Mouse (Mus musculus): ENCODE data around the gene Ccsap. TPM values are rescaled to one million over a fixed set of nuclear protein-coding genes. Genes with fewer than 3 reads are reported as not detected.
A peak's percentile ranks its signal among the peaks of the same experiment; 100 is the strongest.

Ccsap gene
- polyA plus RNA-seq, 1 experiment from 2014 or later, result 3.0 TPM

DNA sequence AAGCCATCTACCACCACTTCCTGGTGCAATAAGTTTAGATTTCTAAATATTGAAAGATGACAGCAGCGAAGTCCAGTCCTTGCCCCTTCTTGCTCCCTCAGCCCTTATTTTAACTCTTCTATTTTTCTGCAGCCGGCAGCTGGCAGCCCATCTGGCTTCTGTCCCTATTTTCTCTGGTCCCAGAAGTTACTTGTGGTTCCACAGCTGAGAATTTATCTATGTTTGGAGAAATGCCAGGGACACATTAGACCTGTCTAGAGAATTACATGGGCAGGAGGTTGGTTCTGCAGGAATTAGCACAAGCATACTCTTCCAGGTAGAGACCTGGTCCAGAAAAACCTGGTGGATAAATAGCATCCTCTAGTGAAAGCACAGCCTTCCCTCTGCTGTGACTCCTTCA is 17.9 kb upstream of the Ccsap start:
- Histone ChIP-seq H3K9ac (no peak overlapping the region), H3K4me2 (no peak overlapping the region), H3K4me3 (no peak overlapping the region), H3K4me1 (no peaks in the 10 kb centered on the region), H3K27ac (no peak overlapping the region), H3K36me3 (no peaks in the 10 kb centered on the region), H3K9me3 (no peaks in the 10 kb centered on the region), H3K27me3 (no peaks in the 10 kb centered on the region; the same call in 1 of the 2 replicates)
- ATAC-seq (ENCODE audit: insufficient number of reproducible peaks, low FRiP score, low TSS enrichment, low read depth), result no peak
- 59% methylated on average over 2 of the region's 2 CpGs for WGBS

DNA sequence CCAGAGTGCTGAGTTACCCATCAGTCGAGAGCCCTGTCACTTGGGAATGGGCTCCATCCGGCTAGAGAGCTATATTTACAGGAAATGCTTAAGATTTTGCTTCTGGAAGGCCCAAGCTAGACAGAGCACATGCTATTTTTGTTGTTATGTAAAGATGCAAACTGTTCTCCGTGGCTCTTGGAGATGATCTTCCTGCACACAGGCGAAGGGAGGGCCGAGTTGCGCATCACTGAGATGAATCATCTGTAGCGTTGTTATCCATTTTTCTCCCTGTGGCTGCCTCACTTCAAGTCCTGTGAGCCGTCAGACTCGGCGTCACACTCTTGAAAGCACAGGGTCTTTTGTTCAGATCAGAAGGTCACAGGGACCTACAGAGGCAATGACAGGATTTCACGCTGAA is 14.3 kb upstream of the Ccsap start:
- no peak for ATAC-seq (ENCODE audit: insufficient number of reproducible peaks, low FRiP score, low TSS enrichment, low read depth)
- H3K27me3 ChIP-seq, result no peaks in the 10 kb centered on the region
- 83% methylated on average over 11 of the region's 11 CpGs for WGBS
- no peaks in the 10 kb centered on the region for H3K9me3 ChIP-seq
- no peaks in the 10 kb centered on the region for H3K36me3 ChIP-seq
- no peak overlapping the region for H3K4me2 ChIP-seq
- no peak overlapping the region for H3K27ac ChIP-seq
- H3K9ac ChIP-seq, result no peak overlapping the region
- no peak overlapping the region for H3K4me3 ChIP-seq
- H3K4me1 ChIP-seq, result no peaks in the 10 kb centered on the region

DNA sequence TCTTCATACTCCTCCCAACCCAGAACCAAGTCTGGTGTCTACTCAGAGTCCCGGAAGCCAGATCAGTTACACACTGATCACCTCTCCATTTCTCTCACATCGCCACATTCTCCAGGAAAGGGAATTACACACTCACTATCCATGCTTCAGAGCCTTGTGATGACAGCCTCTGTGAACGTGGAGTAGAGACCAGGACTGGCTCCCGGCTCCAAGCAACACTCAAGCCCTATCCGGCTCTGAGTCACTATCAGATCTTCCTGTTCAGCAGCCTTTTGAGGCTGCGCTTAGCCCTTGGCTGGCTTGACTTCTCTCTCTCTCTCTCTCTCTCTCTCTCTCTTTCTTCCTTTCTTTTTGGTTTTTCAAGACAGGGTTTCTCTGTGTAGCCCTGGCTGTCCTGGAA is 13.4 kb upstream of the Ccsap start:
- Histone ChIP-seq H3K4me1 (no peaks in the 10 kb centered on the region), H3K36me3 (no peaks in the 10 kb centered on the region), H3K27me3 (no peaks in the 10 kb centered on the region), H3K9me3 (no peaks in the 10 kb centered on the region), H3K4me2 (no peak overlapping the region), H3K4me3 (no peak overlapping the region), H3K27ac (no peak overlapping the region), H3K9ac (no peak overlapping the region)
- ATAC-seq (ENCODE audit: insufficient number of reproducible peaks, low FRiP score, low TSS enrichment, low read depth), result no peak
- WGBS, result 81% methylated on average over 6 of the region's 6 CpGs

GRCm38 (mm10) chr8:123872048-123872447 is 12.0 kb upstream of the Ccsap start:
- H3K4me3 ChIP-seq, result no peak overlapping the region
- no peaks in the 10 kb centered on the region for H3K36me3 ChIP-seq
- no peak overlapping the region for H3K4me2 ChIP-seq
- no peaks in the 10 kb centered on the region for H3K4me1 ChIP-seq
- no peaks in the 10 kb centered on the region for H3K27me3 ChIP-seq
- 60% methylated on average over 9 of the region's 9 CpGs for WGBS
- 0 out of 2 replicates have a peak, but pooled peaks have one; percentile 35 for ATAC-seq (ENCODE audit: insufficient number of reproducible peaks, low FRiP score, low TSS enrichment, low read depth)
- no peak overlapping the region for H3K27ac ChIP-seq
- no peaks in the 10 kb centered on the region for H3K9me3 ChIP-seq
- H3K9ac ChIP-seq, result no peak overlapping the region

GRCm38 (mm10) chr8:123866971-123867370 is 7.0 kb upstream of the Ccsap start:
- Histone ChIP-seq H3K36me3 (no peaks in the 10 kb centered on the region), H3K9me3 (no peaks in the 10 kb centered on the region), H3K27me3 (peaks cover 20% of the 10 kb centered on the region; the same call in 1 of the 2 replicates), H3K27ac (no peak overlapping the region), H3K4me1 (no peaks in the 10 kb centered on the region), H3K4me2 (no peak overlapping the region), H3K4me3 (no peak overlapping the region), H3K9ac (no peak overlapping the region)
- ATAC-seq (ENCODE audit: insufficient number of reproducible peaks, low FRiP score, low TSS enrichment, low read depth), result no peak
- WGBS, result 34% methylated on average over 5 of the region's 5 CpGs

DNA sequence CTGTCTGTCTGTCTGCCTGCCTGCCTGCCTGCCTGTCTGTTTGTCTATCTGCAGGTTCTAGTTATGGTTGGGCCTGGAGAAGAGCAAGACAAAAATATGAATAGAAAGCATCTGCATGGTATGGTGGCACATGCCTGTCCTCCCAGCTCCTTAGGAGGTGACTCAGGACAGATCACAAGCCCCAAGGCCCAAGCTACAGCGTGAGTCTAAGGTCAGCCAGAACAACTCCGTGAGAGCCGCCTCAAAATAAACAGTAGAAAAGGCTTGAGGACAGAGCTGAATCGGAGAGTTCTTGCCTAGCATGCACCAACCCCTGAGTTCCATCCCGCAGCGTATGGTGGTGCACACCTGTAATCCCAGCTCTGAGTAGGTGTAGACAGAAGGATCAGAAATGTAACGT is 5.8 kb upstream of the Ccsap start:
- no peak for ATAC-seq (ENCODE audit: insufficient number of reproducible peaks, low FRiP score, low TSS enrichment, low read depth)
- Histone ChIP-seq H3K4me3 (no peak overlapping the region), H3K9me3 (no peaks in the 10 kb centered on the region), H3K27me3 (peaks cover 22% of the 10 kb centered on the region), H3K9ac (no peak overlapping the region), H3K27ac (no peak overlapping the region), H3K4me2 (no peak overlapping the region), H3K36me3 (no peaks in the 10 kb centered on the region), H3K4me1 (no peaks in the 10 kb centered on the region)
- 76% methylated on average over 7 of the region's 7 CpGs for WGBS

DNA sequence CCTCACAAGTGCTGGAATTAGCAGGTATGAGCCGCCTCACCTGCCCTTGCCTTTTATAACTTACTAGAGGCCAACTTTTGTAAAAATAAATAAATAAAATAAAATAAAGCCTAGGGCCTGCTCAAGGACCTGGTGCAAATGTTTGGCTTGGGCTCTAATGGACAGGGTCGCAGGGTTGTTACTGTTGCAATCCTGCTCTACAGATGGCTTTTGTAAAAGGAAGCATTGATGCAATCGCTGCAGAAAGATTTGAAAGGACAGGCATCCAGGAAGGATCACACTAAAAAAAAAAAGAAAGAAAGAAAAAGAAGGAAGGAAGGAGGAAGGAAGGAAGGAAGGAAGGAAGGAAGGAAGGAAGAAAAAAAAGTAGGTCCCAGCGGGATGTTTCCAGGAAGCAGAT is 377 bp upstream of the Ccsap start:
- no peak for ATAC-seq (ENCODE audit: insufficient number of reproducible peaks, low FRiP score, low TSS enrichment, low read depth)
- Histone ChIP-seq H3K9ac (no peak overlapping the region), H3K27me3 (peaks cover 20% of the 10 kb centered on the region), H3K4me1 (peaks cover 12% of the 10 kb centered on the region), H3K4me2 (peak overlapping the region; percentile 98; the same call in 1 of the 2 replicates), H3K4me3 (no peak overlapping the region), H3K27ac (no peak overlapping the region), H3K9me3 (no peaks in the 10 kb centered on the region), H3K36me3 (no peaks in the 10 kb centered on the region)
- 71% methylated on average over 4 of the region's 4 CpGs for WGBS

DNA sequence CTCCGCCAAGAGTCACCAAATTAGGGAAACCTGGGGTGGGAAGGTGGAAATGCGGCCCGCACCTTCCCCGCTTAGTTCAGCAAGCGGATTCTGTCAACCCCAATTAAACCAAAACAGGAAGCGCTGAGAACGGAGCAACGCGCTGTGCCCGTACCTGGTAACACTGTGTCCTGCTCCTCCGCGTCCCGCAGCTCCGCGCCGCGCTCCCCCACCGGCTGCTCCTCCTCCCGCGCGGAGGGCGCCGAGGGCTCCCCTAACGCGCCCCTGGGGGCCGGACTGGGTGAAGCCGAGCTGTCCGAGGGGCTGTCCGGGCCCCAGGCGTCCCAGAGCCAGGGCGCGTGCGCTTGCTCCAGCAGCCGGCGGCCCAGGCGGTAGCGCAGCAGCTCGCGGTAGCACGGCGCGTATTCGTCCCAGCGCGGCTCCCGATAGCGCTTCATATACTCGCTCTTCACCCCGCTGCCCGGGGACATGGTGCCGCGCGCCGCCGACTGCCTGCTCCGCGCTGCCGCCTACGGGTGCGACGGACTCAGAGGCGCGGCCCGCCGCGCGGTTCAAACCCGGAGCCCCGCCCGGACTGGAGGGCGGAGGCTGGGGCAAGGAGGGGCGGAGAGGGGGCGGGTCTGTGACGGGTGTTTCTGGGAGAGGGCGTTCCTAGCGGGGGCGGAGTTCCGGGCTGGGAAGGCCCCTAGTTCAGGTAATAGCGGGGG is 915 bp downstream of the Ccsap start:
- peak overlapping the region; percentile 88 for H3K4me3 ChIP-seq
- H3K9ac ChIP-seq, result peak overlapping the region; percentile 65
- peak overlapping the region; percentile 98 for H3K4me2 ChIP-seq
- H3K36me3 ChIP-seq, result no peaks in the 10 kb centered on the region
- WGBS, result under 1% methylated on average over 79 of the region's 79 CpGs
- peak overlapping the region; percentile 54; the same call in 1 of the 2 replicates for H3K27ac ChIP-seq
- H3K9me3 ChIP-seq, result no peaks in the 10 kb centered on the region
- H3K4me1 ChIP-seq, result peaks cover 12% of the 10 kb centered on the region
- peaks cover 18% of the 10 kb centered on the region for H3K27me3 ChIP-seq
- ATAC-seq (ENCODE audit: insufficient number of reproducible peaks, low FRiP score, low TSS enrichment, low read depth), result peak; percentile 93

- under 1% methylated on average over 17 of the region's 17 CpGs for WGBS
- H3K4me3 ChIP-seq, result peak overlapping the region; percentile 88
- H3K9me3 ChIP-seq, result no peaks in the 10 kb centered on the region
- H3K36me3 ChIP-seq, result no peaks in the 10 kb centered on the region
- no peak overlapping the region; the same call in 1 of the 2 replicates for H3K27ac ChIP-seq
- H3K27me3 ChIP-seq, result peaks cover 12% of the 10 kb centered on the region
- H3K9ac ChIP-seq, result peak overlapping the region; percentile 65; the same call in 1 of the 2 replicates
- no peak for ATAC-seq (ENCODE audit: insufficient number of reproducible peaks, low FRiP score, low TSS enrichment, low read depth)
- peaks cover 12% of the 10 kb centered on the region for H3K4me1 ChIP-seq
- peak overlapping the region; percentile 98 for H3K4me2 ChIP-seq
Measured at GRCm38 (mm10) chr8:123858574-123858940, 1.5 kb downstream of the Ccsap start.

GRCm38 (mm10) chr8:123857361-123857760 is 2.6 kb downstream of the Ccsap start:
- H3K9ac ChIP-seq, result no peak overlapping the region

GRCm38 (mm10) chr8:123854733-123855475 is 5.1 kb downstream of the Ccsap start:
- H3K4me2 ChIP-seq, result no peak overlapping the region
- no peak overlapping the region for H3K9ac ChIP-seq
- no peaks in the 10 kb centered on the region for H3K9me3 ChIP-seq
- no peak overlapping the region for H3K4me3 ChIP-seq
- no peaks in the 10 kb centered on the region for H3K27me3 ChIP-seq
- no peak for ATAC-seq (ENCODE audit: insufficient number of reproducible peaks, low FRiP score, low TSS enrichment, low read depth)
- H3K36me3 ChIP-seq, result no peaks in the 10 kb centered on the region
- no peak overlapping the region for H3K27ac ChIP-seq
- WGBS, result 89% methylated on average over 9 of the region's 9 CpGs
- peaks cover 11% of the 10 kb centered on the region for H3K4me1 ChIP-seq

More at GRCm38 (mm10) chr8:123857361-123857760, 2.6 kb downstream of the Ccsap start:
- peaks cover 12% of the 10 kb centered on the region for H3K4me1 ChIP-seq
- no peak overlapping the region for H3K4me2 ChIP-seq
- H3K27ac ChIP-seq, result no peak overlapping the region
- no peak for ATAC-seq (ENCODE audit: insufficient number of reproducible peaks, low FRiP score, low TSS enrichment, low read depth)
- H3K4me3 ChIP-seq, result no peak overlapping the region
- 81% methylated on average over 3 of the region's 3 CpGs for WGBS
- H3K9me3 ChIP-seq, result no peaks in the 10 kb centered on the region
- peaks cover 5% of the 10 kb centered on the region for H3K27me3 ChIP-seq
- no peaks in the 10 kb centered on the region for H3K36me3 ChIP-seq

DNA sequence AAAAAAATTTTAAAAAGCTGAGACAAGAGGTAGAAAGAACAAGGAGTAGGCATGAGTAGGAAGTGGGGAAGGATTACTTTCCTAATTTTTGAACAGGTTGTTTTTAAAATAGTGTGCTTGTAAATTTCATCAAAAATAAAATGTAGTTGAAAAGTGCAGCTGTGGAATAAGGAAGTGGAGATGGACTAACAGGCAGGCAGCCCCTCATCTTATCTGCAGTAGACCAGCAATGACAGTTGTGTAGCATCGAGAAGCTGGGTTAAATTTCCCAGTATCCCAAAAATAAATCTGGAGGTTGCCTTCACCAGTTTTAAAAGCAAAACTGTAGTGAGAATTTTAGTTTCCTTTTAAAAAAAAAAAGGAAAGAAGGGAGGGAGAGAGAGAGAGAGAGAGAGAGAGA is 5.8 kb downstream of the Ccsap start:
- ATAC-seq (ENCODE audit: insufficient number of reproducible peaks, low FRiP score, low TSS enrichment, low read depth), result no peak
- H3K4me1 ChIP-seq, result peaks cover 9% of the 10 kb centered on the region
- no peak overlapping the region for H3K27ac ChIP-seq
- H3K9ac ChIP-seq, result no peak overlapping the region
- no peak overlapping the region for H3K4me2 ChIP-seq
- H3K27me3 ChIP-seq, result no peaks in the 10 kb centered on the region
- H3K36me3 ChIP-seq, result no peaks in the 10 kb centered on the region
- WGBS, result 81% methylated on average over 1 of the region's 1 CpGs
- H3K4me3 ChIP-seq, result no peak overlapping the region
- H3K9me3 ChIP-seq, result no peaks in the 10 kb centered on the region
